Mouse (Mus musculus): ENCODE data around the gene Il2ra.

The Il2ra gene

GRCm38 (mm10) chr2:11663961-11664360 lies 21.4 kb downstream of the Il2ra start:
- Histone ChIP-seq H3K27me3 (ENCODE audit: control insufficient read depth, insufficient read depth, low read length, poor library complexity, severe bottlenecking) (no peaks in the 10 kb centered on the region), H3K36me3 (ENCODE audit: control insufficient read depth, insufficient read depth, low read length, poor library complexity, severe bottlenecking) (no peaks in the 10 kb centered on the region)
- peak; percentile 93 for DNase-seq (ENCODE audit: low read depth, low spot score)

- peak; percentile 47 for DNase-seq (ENCODE audit: low read depth, low spot score)
- Histone ChIP-seq H3K27me3 (ENCODE audit: control insufficient read depth, insufficient read depth, low read length, poor library complexity, severe bottlenecking) (no peaks in the 10 kb centered on the region), H3K36me3 (ENCODE audit: control insufficient read depth, insufficient read depth, low read length, poor library complexity, severe bottlenecking) (no peaks in the 10 kb centered on the region)
Observed at GRCm38 (mm10) chr2:11664367-11664766, 21.8 kb downstream of the Il2ra start.

- H3K36me3 ChIP-seq (ENCODE audit: control insufficient read depth, insufficient read depth, low read length, poor library complexity, severe bottlenecking): no peaks in the 10 kb centered on the region
Observed at GRCm38 (mm10) chr2:11664806-11665205, 22.2 kb downstream of the Il2ra start.

GRCm38 (mm10) chr2:11665326-11665725 lies 22.7 kb downstream of the Il2ra start:
- no peaks in the 10 kb centered on the region for H3K36me3 ChIP-seq (ENCODE audit: control insufficient read depth, insufficient read depth, low read length, poor library complexity, severe bottlenecking)
- no peak for DNase-seq (ENCODE audit: low read depth, low spot score)
- no peaks in the 10 kb centered on the region for H3K27me3 ChIP-seq (ENCODE audit: control insufficient read depth, insufficient read depth, low read length, poor library complexity, severe bottlenecking)

More at GRCm38 (mm10) chr2:11664806-11665205, 22.2 kb downstream of the Il2ra start:
- DNase-seq (ENCODE audit: low read depth, low spot score): no peak
- no peaks in the 10 kb centered on the region for H3K27me3 ChIP-seq (ENCODE audit: control insufficient read depth, insufficient read depth, low read length, poor library complexity, severe bottlenecking)

- Histone ChIP-seq H3K36me3 (ENCODE audit: control insufficient read depth, insufficient read depth, low read length, poor library complexity, severe bottlenecking) (no peaks in the 10 kb centered on the region), H3K27me3 (ENCODE audit: control insufficient read depth, insufficient read depth, low read length, poor library complexity, severe bottlenecking) (no peaks in the 10 kb centered on the region)
- DNase-seq (ENCODE audit: low read depth, low spot score): peak; percentile 76
Observed at GRCm38 (mm10) chr2:11672144-11672543, 29.5 kb downstream of the Il2ra start.

- Histone ChIP-seq H3K27me3 (ENCODE audit: control insufficient read depth, insufficient read depth, low read length, poor library complexity, severe bottlenecking) (no peaks in the 10 kb centered on the region), H3K36me3 (ENCODE audit: control insufficient read depth, insufficient read depth, low read length, poor library complexity, severe bottlenecking) (no peaks in the 10 kb centered on the region)
- DNase-seq (ENCODE audit: low read depth, low spot score): no peak
Observed at GRCm38 (mm10) chr2:11679626-11680025, 37.0 kb downstream of the Il2ra start.

- Histone ChIP-seq H3K27me3 (ENCODE audit: control insufficient read depth, insufficient read depth, low read length, poor library complexity, severe bottlenecking) (no peaks in the 10 kb centered on the region), H3K36me3 (ENCODE audit: control insufficient read depth, insufficient read depth, low read length, poor library complexity, severe bottlenecking) (no peaks in the 10 kb centered on the region)
- DNase-seq (ENCODE audit: low read depth, low spot score): no peak
Observed at GRCm38 (mm10) chr2:11682712-11683111, 40.1 kb downstream of the Il2ra start.

GRCm38 (mm10) chr2:11686512-11686911 lies 43.9 kb downstream of the Il2ra start:
- no peaks in the 10 kb centered on the region for H3K27me3 ChIP-seq (ENCODE audit: control insufficient read depth, insufficient read depth, low read length, poor library complexity, severe bottlenecking)
- H3K36me3 ChIP-seq (ENCODE audit: control insufficient read depth, insufficient read depth, low read length, poor library complexity, severe bottlenecking): no peaks in the 10 kb centered on the region
- no peak for DNase-seq (ENCODE audit: low read depth, low spot score)

GRCm38 (mm10) chr2:11687436-11687835 lies 44.8 kb downstream of the Il2ra start:
- DNase-seq (ENCODE audit: low read depth, low spot score): peak; percentile 68
- no peaks in the 10 kb centered on the region for H3K36me3 ChIP-seq (ENCODE audit: control insufficient read depth, insufficient read depth, low read length, poor library complexity, severe bottlenecking)
- no peaks in the 10 kb centered on the region for H3K27me3 ChIP-seq (ENCODE audit: control insufficient read depth, insufficient read depth, low read length, poor library complexity, severe bottlenecking)

GRCm38 (mm10) chr2:11690201-11690890 lies 47.7 kb downstream of the Il2ra start:
- DNase-seq (ENCODE audit: low read depth, low spot score): no peak
- no peaks in the 10 kb centered on the region for H3K27me3 ChIP-seq (ENCODE audit: control insufficient read depth, insufficient read depth, low read length, poor library complexity, severe bottlenecking)
- no peaks in the 10 kb centered on the region for H3K36me3 ChIP-seq (ENCODE audit: control insufficient read depth, insufficient read depth, low read length, poor library complexity, severe bottlenecking)

- H3K27me3 ChIP-seq (ENCODE audit: control insufficient read depth, insufficient read depth, low read length, poor library complexity, severe bottlenecking): no peaks in the 10 kb centered on the region
- no peaks in the 10 kb centered on the region for H3K36me3 ChIP-seq (ENCODE audit: control insufficient read depth, insufficient read depth, low read length, poor library complexity, severe bottlenecking)
- no peak for DNase-seq (ENCODE audit: low read depth, low spot score)
Observed at GRCm38 (mm10) chr2:11693352-11693751, 50.7 kb downstream of the Il2ra start.

GRCm38 (mm10) chr2:11694104-11694503 lies 51.5 kb downstream of the Il2ra start:
- H3K36me3 ChIP-seq (ENCODE audit: control insufficient read depth, insufficient read depth, low read length, poor library complexity, severe bottlenecking): no peaks in the 10 kb centered on the region
- no peak for DNase-seq (ENCODE audit: low read depth, low spot score)
- no peaks in the 10 kb centered on the region for H3K27me3 ChIP-seq (ENCODE audit: control insufficient read depth, insufficient read depth, low read length, poor library complexity, severe bottlenecking)

GRCm38 (mm10) chr2:11695867-11696266 lies 53.3 kb downstream of the Il2ra start:
- H3K36me3 ChIP-seq (ENCODE audit: control insufficient read depth, insufficient read depth, low read length, poor library complexity, severe bottlenecking): no peaks in the 10 kb centered on the region
- no peak for DNase-seq (ENCODE audit: low read depth, low spot score)
- H3K27me3 ChIP-seq (ENCODE audit: control insufficient read depth, insufficient read depth, low read length, poor library complexity, severe bottlenecking): no peaks in the 10 kb centered on the region

GRCm38 (mm10) chr2:11698994-11699393 lies 56.4 kb downstream of the Il2ra start:
- H3K27me3 ChIP-seq (ENCODE audit: control insufficient read depth, insufficient read depth, low read length, poor library complexity, severe bottlenecking): no peaks in the 10 kb centered on the region
- no peaks in the 10 kb centered on the region for H3K36me3 ChIP-seq (ENCODE audit: control insufficient read depth, insufficient read depth, low read length, poor library complexity, severe bottlenecking)
- DNase-seq (ENCODE audit: low read depth, low spot score): no peak

GRCm38 (mm10) chr2:11699905-11700304 lies 57.3 kb downstream of the Il2ra start:
- H3K27me3 ChIP-seq (ENCODE audit: control insufficient read depth, insufficient read depth, low read length, poor library complexity, severe bottlenecking): no peaks in the 10 kb centered on the region
- H3K36me3 ChIP-seq (ENCODE audit: control insufficient read depth, insufficient read depth, low read length, poor library complexity, severe bottlenecking): no peaks in the 10 kb centered on the region
- DNase-seq (ENCODE audit: low read depth, low spot score): no peak

Measured in splenic B cell, adult 2 months (primary cell).